Mouse (Mus musculus) lung, adult 2 months (tissue): ENCODE data around the gene Vps72.

Source experiments
- CTCF ChIP-seq: fragments of 200-500 bp; IDR thresholded peaks from 2 replicates; pipeline ENCODE4 v1.5.1; 2011; ENCODE audit warnings: mild to moderate bottlenecking, low read length, control low read depth; ENCODE audit not compliant: insufficient read depth
- POLR2A ChIP-seq: fragments of 200-500 bp; IDR thresholded peaks from 2 replicates; pipeline ENCODE4 v1.6.1; 2011; ENCODE audit warnings: low read depth, mild to moderate bottlenecking, control low read depth, low read length, borderline replicate concordance; ENCODE audit errors: extremely low read depth

DNA sequence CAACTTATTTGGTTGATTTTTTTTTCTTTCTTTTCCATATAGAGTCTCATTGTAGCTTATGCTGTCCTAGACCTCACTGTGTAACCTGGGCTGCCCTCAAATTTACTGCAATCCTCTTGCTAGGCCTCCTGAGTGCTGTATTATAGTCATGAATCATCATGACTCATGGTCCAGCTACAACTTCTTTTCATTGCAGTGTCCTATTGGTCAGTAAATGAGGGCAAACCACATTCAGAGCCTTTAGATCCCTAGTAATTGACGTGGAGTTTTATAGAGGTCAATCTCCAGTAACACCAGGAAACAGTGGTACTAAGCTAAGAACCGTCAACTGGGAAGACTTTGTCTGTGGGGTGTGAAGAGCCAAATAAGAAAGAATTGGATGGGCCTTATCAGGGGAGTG lies 6.9 kb downstream of the Vps72 start:
- TF ChIP-seq CTCF (no peak), POLR2A (no peak)
